Mouse (Mus musculus) embryonic stem cell, embryonic (primary cell): ENCODE results near the gene Kif3b.

Experiments used
- CTCF ChIA-PET, 4 experiments: fragments of 300-600 bp in 2 of 4; fragments of 350-600 bp in 2 of 4; sonication (Branson Sonifier 250); formaldehyde crosslinking; loops; one replicate each; lab custom pipeline; 2022; ENCODE audit warnings: inconsistent platforms in 2 of 4; lab: Charles Lee
- POLR2A ChIA-PET, 4 experiments: fragments of 300-600 bp in 2 of 4; fragments of 350-600 bp in 2 of 4; sonication (Branson Sonifier 250); formaldehyde crosslinking; loops; one replicate each; lab custom pipeline; 2022; ENCODE audit warnings: antibody characterized with exemption in 4 of 4, inconsistent platforms in 1 of 4; lab: Charles Lee

Gene Kif3b

GRCm38 (mm10) chr2:153332271-153332670 lies 41.1 kb downstream of the Kif3b start:
- ChIA-PET CTCF (interaction anchor here in 1 of 4 experiments (0.6 kb wide), 1 partner anchor 1361 kb away, joined by 3 read pairs; no protein-coding TSS in a partner anchor), POLR2A (interaction anchor here in 1 of 4 experiments (0.5 to 1.7 kb wide), 4 partner anchors 18 to 138 kb away, joined by 3 to 4 read pairs (median 3); partner anchors contain the start of gene Kif3b)

- POLR2A ChIA-PET = interaction anchor here in 2 of 4 experiments (0.7 to 1.7 kb wide), 8 partner anchors 10 to 72 kb away, joined by 3 to 4 read pairs (median 3); partner anchors contain the start of gene Kif3b (in 1 of the 2)
- CTCF ChIA-PET = interaction anchor here in 1 of 4 experiments (0.6 kb wide), 1 partner anchor 179 kb away, joined by 3 read pairs; no protein-coding TSS in a partner anchor
Measured at GRCm38 (mm10) chr2:153332981-153333380, 41.8 kb downstream of the Kif3b start.

GRCm38 (mm10) chr2:153333822-153334232 lies 42.6 kb downstream of the Kif3b start:
- POLR2A ChIA-PET = interaction anchor here in 3 of 4 experiments (0.7 to 1.7 kb wide), 8 partner anchors 9 to 71 kb away, joined by 3 to 5 read pairs (median 4); partner anchors contain the start of gene Kif3b (in 1 of the 3)
- CTCF ChIA-PET = interaction anchor here in 3 of 4 experiments (0.7 to 1.1 kb wide), 3 partner anchors 38 to 129 kb away, joined by 3 to 4 read pairs (median 3); no protein-coding TSS in a partner anchor

- POLR2A ChIA-PET = interaction anchor here in 3 of 4 experiments (0.8 to 1.7 kb wide), 7 partner anchors 9 to 71 kb away, joined by 3 to 5 read pairs (median 3); partner anchors contain the start of gene Kif3b (in 1 of the 3)
- CTCF ChIA-PET = interaction anchor here in 3 of 4 experiments (0.7 to 1.1 kb wide), 3 partner anchors 37 to 129 kb away, joined by 3 to 4 read pairs (median 3); no protein-coding TSS in a partner anchor
Measured at GRCm38 (mm10) chr2:153334281-153334680, 43.1 kb downstream of the Kif3b start.

- ChIA-PET CTCF (interaction anchor here in 1 of 4 experiments (0.6 kb wide), 1 partner anchor 8 kb away, joined by 3 read pairs; no protein-coding TSS in a partner anchor), POLR2A (interaction anchor here in 1 of 4 experiments (2.7 kb wide), 1 partner anchor 11 kb away, joined by 20 read pairs; no protein-coding TSS in a partner anchor)
Measured at GRCm38 (mm10) chr2:153336117-153336516, 44.9 kb downstream of the Kif3b start.

GRCm38 (mm10) chr2:153338361-153339350 lies 47.4 kb downstream of the Kif3b start:
- POLR2A ChIA-PET = interaction anchor here in 3 of 4 experiments (0.6 to 2.7 kb wide), 5 partner anchors 8 to 1643 kb away, joined by 3 to 20 read pairs (median 5); no protein-coding TSS in a partner anchor
- CTCF ChIA-PET = interaction anchor here in 2 of 4 experiments (0.6 to 0.7 kb wide), 3 partner anchors 181 to 1093 kb away, joined by 3 to 5 read pairs (median 3); no protein-coding TSS in a partner anchor

- CTCF ChIA-PET = no interaction called here
- POLR2A ChIA-PET = interaction anchor here in 2 of 4 experiments (0.6 to 2.3 kb wide), 4 partner anchors 19 to 53 kb away, joined by 4 to 9 read pairs (median 4); no protein-coding TSS in a partner anchor
Measured at GRCm38 (mm10) chr2:153342166-153342565, 51.0 kb downstream of the Kif3b start.

- CTCF ChIA-PET = no interaction called here
- POLR2A ChIA-PET = interaction anchor here (0.7 to 2.3 kb wide), 7 partner anchors 9 to 53 kb away, joined by 3 to 9 read pairs (median 4); no protein-coding TSS in a partner anchor
Measured at GRCm38 (mm10) chr2:153342602-153343001, 51.4 kb downstream of the Kif3b start.

- ChIA-PET CTCF (no interaction called here), POLR2A (interaction anchor here in 3 of 4 experiments (0.7 to 2.3 kb wide), 8 partner anchors 9 to 29 kb away, joined by 3 to 9 read pairs (median 4); no protein-coding TSS in a partner anchor)
Measured at GRCm38 (mm10) chr2:153343191-153343590, 52.0 kb downstream of the Kif3b start.

- ChIA-PET POLR2A (interaction anchor here in 3 of 4 experiments (0.7 to 4.3 kb wide), 5 partner anchors 12 to 397 kb away, joined by 3 to 104 read pairs (median 5); partner anchors contain the start of gene Tm9sf4 (in 1 of the 3)), CTCF (interaction anchor here in 1 of 4 experiments (0.6 kb wide), 1 partner anchor 259 kb away, joined by 12 read pairs; no protein-coding TSS in a partner anchor)
Measured at GRCm38 (mm10) chr2:153345071-153345453, 53.8 kb downstream of the Kif3b start.

GRCm38 (mm10) chr2:153345454-153346220 lies 54.4 kb downstream of the Kif3b start, which contains the start of gene Asxl1:
Asxl1 (plus strand) TSS chr2:153345829.
- ChIA-PET CTCF (interaction anchor here in 1 of 4 experiments (0.6 kb wide), 1 partner anchor 259 kb away, joined by 12 read pairs; no protein-coding TSS in a partner anchor), POLR2A (interaction anchor here (0.6 to 4.3 kb wide), 49 partner anchors 8 to 534 kb away, joined by 3 to 104 read pairs (median 5); partner anchors contain the start of genes Tm9sf4 (in 2 of the 4), Kif3b (in 1 of the 4) and Mapre1 (in 1 of the 4))

- POLR2A ChIA-PET = interaction anchor here (0.6 to 4.3 kb wide), 101 partner anchors 8 to 677 kb away, joined by 3 to 104 read pairs (median 4); partner anchors contain the start of genes Kif3b (in 2 of the 4), Hck (in 1 of the 4), Mapre1 (in 1 of the 4) and Plagl2 (in 1 of the 4)
- CTCF ChIA-PET = interaction anchor here in 3 of 4 experiments (0.6 to 1.2 kb wide), 4 partner anchors 22 to 262 kb away, joined by 3 to 4 read pairs (median 3); no protein-coding TSS in a partner anchor
Measured at GRCm38 (mm10) chr2:153346221-153347182, 55.3 kb downstream of the Kif3b start.

GRCm38 (mm10) chr2:153347183-153347781 lies 56.1 kb downstream of the Kif3b start:
- ChIA-PET POLR2A (interaction anchor here (0.5 to 4.3 kb wide), 91 partner anchors 8 to 1079 kb away, joined by 3 to 104 read pairs (median 4); partner anchors contain the start of genes Kif3b (in 2 of the 4), Plagl2 (in 1 of the 4), Tm9sf4 (in 1 of the 4) and Tspyl3 (in 1 of the 4)), CTCF (interaction anchor here (0.6 to 1.2 kb wide), 6 partner anchors 22 to 844 kb away, joined by 3 to 4 read pairs (median 3); partner anchors contain the start of gene Kif3b (in 1 of the 4))

- CTCF ChIA-PET = interaction anchor here in 2 of 4 experiments (0.6 to 0.7 kb wide), 3 partner anchors 57 to 843 kb away, joined by 3 to 4 read pairs (median 3); partner anchors contain the start of gene Kif3b (in 1 of the 2)
Measured at GRCm38 (mm10) chr2:153348100-153348831, 57.1 kb downstream of the Kif3b start.

More at GRCm38 (mm10) chr2:153348100-153348831, 57.1 kb downstream of the Kif3b start:
- POLR2A ChIA-PET = interaction anchor here in 3 of 4 experiments (0.6 to 4.3 kb wide), 39 partner anchors 7 to 235 kb away, joined by 3 to 104 read pairs (median 5); partner anchors contain the start of gene Kif3b (in 2 of the 3)
